Mouse (Mus musculus) common myeloid progenitor, adult 5-6 weeks (primary cell): ENCODE results near the gene Gfpt1. TPM values are rescaled to one million over a fixed set of nuclear protein-coding genes. Genes with fewer than 3 reads are reported as not detected.

Source experiments
- ATAC-seq: replicated peaks from 2 replicates; pipeline ENCODE4 v1.8.0; 2016; ENCODE audit warnings: low read depth, mild to moderate bottlenecking, moderate TSS enrichment, inconsistent platforms; ENCODE audit not compliant: poor library complexity, severe bottlenecking
- total RNA-seq: library from RNA; stranded (forward); fragments of 200-1000, 187-1606 nt; gene quantifications from 2 replicates; pipeline ENCODE4 v1.2.3, GENCODE M21; 2017

Gene Gfpt1
- total RNA-seq, 1 experiment from 2014 or later = 28.0 TPM

GRCm38 (mm10) chr6:87129861-87130260 lies 87.2 kb downstream of the Gfpt1 start:
- ATAC-seq = no peak

- ATAC-seq = no peak
Measured at GRCm38 (mm10) chr6:87130628-87131027, 88.0 kb downstream of the Gfpt1 start.

- no peak for ATAC-seq
Measured at GRCm38 (mm10) chr6:87131078-87131477, 88.4 kb downstream of the Gfpt1 start.

GRCm38 (mm10) chr6:87133520-87133919 lies 90.9 kb downstream of the Gfpt1 start:
- no peak for ATAC-seq

- no peak for ATAC-seq
Measured at GRCm38 (mm10) chr6:87133966-87134546, 91.4 kb downstream of the Gfpt1 start.

- no peak for ATAC-seq
Measured at GRCm38 (mm10) chr6:87138479-87138878, 95.8 kb downstream of the Gfpt1 start.

- no peak for ATAC-seq
Measured at GRCm38 (mm10) chr6:87139796-87140553, 97.3 kb downstream of the Gfpt1 start.

Other genes with a start within 250 kb of the Gfpt1 start
- 29.9 and 32.5 TPM in 2 replicates for gene Anxa4, start 249.3 kb upstream of the Gfpt1 start, total RNA-seq
- 7.1 and 12.2 TPM in 2 replicates for gene Aak1, start 193.3 kb upstream of the Gfpt1 start, total RNA-seq
- 65.8 and 117 TPM in 2 replicates for gene Nfu1, start 33.6 kb upstream of the Gfpt1 start, total RNA-seq
- gene D6Ertd527e, start 61.9 kb downstream of the Gfpt1 start, total RNA-seq = not detected in 2 replicates